Mouse (Mus musculus): ENCODE data around the gene Armc6. TPM values are rescaled to one million over a fixed set of nuclear protein-coding genes. Genes with fewer than 3 reads are reported as not detected.

Armc6 gene
- 17.9 and 18.4 TPM in 2 replicates for polyA plus RNA-seq (2015; fragmentation: Nextera tagmentation; extraction: Ambion mirVana)

- peak; percentile 99 for DNase-seq (ENCODE audit: low spot score)
These were observed at the start of gene Armc6, which contains the start of gene Sugp2 for GRCm38 (mm10) chr8:70234080-70234780. TSS of gene Armc6 (minus strand) at chr8:70234466. TSS of gene Sugp2 (plus strand) at chr8:70234226.

- no peak for DNase-seq (ENCODE audit: low spot score)
These were observed 49.1 kb upstream of the Armc6 start for GRCm38 (mm10) chr8:70283136-70284077.

GRCm38 (mm10) chr8:70282603-70283135, 48.4 kb upstream of the Armc6 start, which contains the start of gene Homer3:
TSS of gene Homer3 (plus strand) at chr8:70282827.
- DNase-seq (ENCODE audit: low spot score), result peak; percentile 92

GRCm38 (mm10) chr8:70281001-70281400, 46.7 kb upstream of the Armc6 start:
- DNase-seq (ENCODE audit: low spot score), result no peak

- no peak for DNase-seq (ENCODE audit: low spot score)
These were observed 45.0 kb upstream of the Armc6 start for GRCm38 (mm10) chr8:70279266-70279665.

- no peak for DNase-seq (ENCODE audit: low spot score)
These were observed 43.9 kb upstream of the Armc6 start for GRCm38 (mm10) chr8:70278175-70278574.

- DNase-seq (ENCODE audit: low spot score), result no peak
These were observed 42.2 kb upstream of the Armc6 start for GRCm38 (mm10) chr8:70276476-70276875.

GRCm38 (mm10) chr8:70274350-70274749, 40.1 kb upstream of the Armc6 start:
- no peak for DNase-seq (ENCODE audit: low spot score)

- DNase-seq (ENCODE audit: low spot score), result peak; percentile 39
These were observed 38.7 kb upstream of the Armc6 start for GRCm38 (mm10) chr8:70272949-70273348.

GRCm38 (mm10) chr8:70268799-70269565, 34.7 kb upstream of the Armc6 start:
- peak; percentile 46 for DNase-seq (ENCODE audit: low spot score)

- no peak for DNase-seq (ENCODE audit: low spot score)
These were observed 34.0 kb upstream of the Armc6 start for GRCm38 (mm10) chr8:70268311-70268710.

GRCm38 (mm10) chr8:70267674-70268073, 33.4 kb upstream of the Armc6 start:
- DNase-seq (ENCODE audit: low spot score), result no peak

GRCm38 (mm10) chr8:70259043-70259442, 24.8 kb upstream of the Armc6 start:
- DNase-seq (ENCODE audit: low spot score), result no peak

- no peak for DNase-seq (ENCODE audit: low spot score)
These were observed 24.3 kb upstream of the Armc6 start for GRCm38 (mm10) chr8:70258600-70258999.

- no peak for DNase-seq (ENCODE audit: low spot score)
These were observed 23.2 kb upstream of the Armc6 start for GRCm38 (mm10) chr8:70257456-70257855.

GRCm38 (mm10) chr8:70254628-70255027, 20.4 kb upstream of the Armc6 start:
- DNase-seq (ENCODE audit: low spot score), result no peak

GRCm38 (mm10) chr8:70247841-70248240, 13.6 kb upstream of the Armc6 start:
- DNase-seq (ENCODE audit: low spot score), result no peak

GRCm38 (mm10) chr8:70246622-70247021, 12.4 kb upstream of the Armc6 start:
- no peak for DNase-seq (ENCODE audit: low spot score)

GRCm38 (mm10) chr8:70240642-70241041, 6.4 kb upstream of the Armc6 start:
- peak; percentile 21 for DNase-seq (ENCODE audit: low spot score)

GRCm38 (mm10) chr8:70237842-70238241, 3.6 kb upstream of the Armc6 start:
- no peak for DNase-seq (ENCODE audit: low spot score)

GRCm38 (mm10) chr8:70234781-70235128, 489 bp upstream of the Armc6 start:
- DNase-seq (ENCODE audit: low spot score), result no peak

Data from thymus, postnatal 0 days (tissue).